Mouse (Mus musculus) ES-Bruce4 (cell line): ENCODE data around the gene Ap1g1. TPM values are rescaled to one million over a fixed set of nuclear protein-coding genes. Genes with fewer than 3 reads are reported as not detected.

ENCODE experiments used
- H3K27ac ChIP-seq: 2 replicates; pipeline ENCODE4 v1.5.1; 2012; ENCODE audit warnings: low read length, inconsistent platforms; ENCODE audit not compliant: insufficient read depth
- H3K27me3 ChIP-seq: 2 replicates; pipeline ENCODE4 v1.6.1; 2012; ENCODE audit warnings: mild to moderate bottlenecking, low read length, inconsistent platforms; ENCODE audit not compliant: control insufficient read depth, poor library complexity, insufficient read depth, severe bottlenecking
- H3K36me3 ChIP-seq: 2 replicates; pipeline ENCODE4 v1.6.1; 2012; ENCODE audit warnings: inconsistent platforms, mild to moderate bottlenecking, low read length, moderate library complexity; ENCODE audit not compliant: control insufficient read depth, poor library complexity, insufficient read depth, severe bottlenecking
- H3K4me1 ChIP-seq: one replicate; pipeline ENCODE4 v1.8.1; 2011; ENCODE audit warnings: low read length; ENCODE audit not compliant: control insufficient read depth, insufficient read depth
- H3K4me3 ChIP-seq: 2 replicates; pipeline ENCODE4 v1.5.1; 2011; ENCODE audit warnings: low read depth, mild to moderate bottlenecking, low read length
- H3K9ac ChIP-seq: 2 replicates; pipeline ENCODE4 v1.6.1; 2012; ENCODE audit warnings: low read depth, mild to moderate bottlenecking, inconsistent platforms; ENCODE audit not compliant: poor library complexity, severe bottlenecking
- H3K9me3 ChIP-seq: replicated peaks from 2 replicates; pipeline ENCODE4 v1.6.1; 2012; ENCODE audit warnings: mild to moderate bottlenecking, low read length, inconsistent platforms; ENCODE audit not compliant: control insufficient read depth, poor library complexity, insufficient read depth, severe bottlenecking
- CTCF ChIP-seq: IDR thresholded peaks from one replicate; pipeline ENCODE4 v1.8.1; 2011; ENCODE audit warnings: low read depth, low read length
- EP300 ChIP-seq: IDR thresholded peaks from 2 replicates; pipeline ENCODE4 v1.6.1; 2011; ENCODE audit warnings: low read depth, low read length; ENCODE audit not compliant: insufficient read depth
- POLR2A ChIP-seq: IDR thresholded peaks from one replicate; pipeline ENCODE4 v1.8.1; 2011; ENCODE audit warnings: low read length; ENCODE audit not compliant: insufficient read depth
- polyA plus RNA-seq: library from polyadenylated mRNA; stranded (reverse); fragments of >200 nt; gene quantifications from 2 replicates; pipeline ENCODE4 v1.2.4, GENCODE M21; 2011; ENCODE audit warnings: low read depth; ENCODE audit not compliant: missing spikeins, insufficient read depth, insufficient read length

Ap1g1 gene
- polyA plus RNA-seq, 1 experiment, result 108 TPM

GRCm38 (mm10) chr8:109756849-109757248, 21.5 kb upstream of the Ap1g1 start:
- no peaks in the 10 kb centered on the region for H3K4me1 ChIP-seq
- no peak overlapping the region for H3K9ac ChIP-seq
- H3K4me3 ChIP-seq, result no peak overlapping the region
- H3K27ac ChIP-seq, result no peak overlapping the region
- TF ChIP-seq EP300 (no peak), CTCF (no peak), POLR2A (no peak)
- H3K36me3 ChIP-seq, result no peaks in the 10 kb centered on the region
- no peaks in the 10 kb centered on the region for H3K27me3 ChIP-seq
- H3K9me3 ChIP-seq, result 0 out of 2 replicates have a peak, but pooled peaks cover 2% of the 10 kb centered on the region

- no peaks in the 10 kb centered on the region for H3K36me3 ChIP-seq
- TF ChIP-seq POLR2A, result no peak
- TF ChIP-seq EP300, result no peak
- no peak overlapping the region for H3K9ac ChIP-seq
Measured at GRCm38 (mm10) chr8:109759426-109759825, 18.9 kb upstream of the Ap1g1 start.

GRCm38 (mm10) chr8:109760221-109760620, 18.1 kb upstream of the Ap1g1 start:
- TF ChIP-seq EP300, result no peak
- TF ChIP-seq CTCF, result no peak
- no peak for TF ChIP-seq POLR2A

More at GRCm38 (mm10) chr8:109759426-109759825, 18.9 kb upstream of the Ap1g1 start:
- H3K9me3 ChIP-seq, result peaks cover 9% of the 10 kb centered on the region
- H3K27ac ChIP-seq, result no peak overlapping the region
- H3K4me1 ChIP-seq, result no peaks in the 10 kb centered on the region
- H3K27me3 ChIP-seq, result no peaks in the 10 kb centered on the region
- H3K4me3 ChIP-seq, result no peak overlapping the region

GRCm38 (mm10) chr8:109764031-109764430, 14.3 kb upstream of the Ap1g1 start:
- Histone ChIP-seq H3K4me3 (no peak overlapping the region), H3K9ac (no peak overlapping the region), H3K4me1 (no peaks in the 10 kb centered on the region), H3K9me3 (peaks cover 9% of the 10 kb centered on the region), H3K36me3 (no peaks in the 10 kb centered on the region), H3K27me3 (no peaks in the 10 kb centered on the region), H3K27ac (no peak overlapping the region)
- TF ChIP-seq CTCF, result no peak
- no peak for TF ChIP-seq EP300
- no peak for TF ChIP-seq POLR2A

More at GRCm38 (mm10) chr8:109760221-109760620, 18.1 kb upstream of the Ap1g1 start:
- Histone ChIP-seq H3K9me3 (peaks cover 9% of the 10 kb centered on the region), H3K27ac (no peak overlapping the region), H3K4me1 (no peaks in the 10 kb centered on the region), H3K9ac (no peak overlapping the region), H3K4me3 (no peak overlapping the region), H3K27me3 (no peaks in the 10 kb centered on the region), H3K36me3 (no peaks in the 10 kb centered on the region)

GRCm38 (mm10) chr8:109766081-109766480, 12.3 kb upstream of the Ap1g1 start:
- no peak overlapping the region for H3K9ac ChIP-seq
- no peaks in the 10 kb centered on the region for H3K36me3 ChIP-seq
- H3K4me3 ChIP-seq, result no peak overlapping the region
- H3K27ac ChIP-seq, result no peak overlapping the region
- H3K4me1 ChIP-seq, result no peaks in the 10 kb centered on the region
- H3K27me3 ChIP-seq, result no peaks in the 10 kb centered on the region; the same call in 1 of the 2 replicates
- H3K9me3 ChIP-seq, result peaks cover 9% of the 10 kb centered on the region
- no peak for TF ChIP-seq POLR2A
- no peak for TF ChIP-seq CTCF
- no peak for TF ChIP-seq EP300

- H3K27me3 ChIP-seq, result no peaks in the 10 kb centered on the region; the same call in 1 of the 2 replicates
- H3K9ac ChIP-seq, result no peak overlapping the region
- no peak overlapping the region for H3K4me3 ChIP-seq
- no peaks in the 10 kb centered on the region for H3K9me3 ChIP-seq
- no peak overlapping the region for H3K27ac ChIP-seq
- TF ChIP-seq POLR2A (no peak), CTCF (no peak), EP300 (no peak)
- H3K4me1 ChIP-seq, result no peaks in the 10 kb centered on the region
- H3K36me3 ChIP-seq, result no peaks in the 10 kb centered on the region
Measured at GRCm38 (mm10) chr8:109773154-109773553, 5.2 kb upstream of the Ap1g1 start.
